Mouse (Mus musculus) small intestine, adult 2 months (tissue): ENCODE measurements around the gene Id3.

Experiments used
- CTCF ChIP-seq: fragments of 200-500 bp; IDR thresholded peaks from 2 replicates; pipeline ENCODE4 v1.5.1; 2012; ENCODE audit warnings: low read depth, mild to moderate bottlenecking, control low read depth, inconsistent platforms, low read length, moderate library complexity, mixed read lengths; ENCODE audit not compliant: insufficient replicate concordance, insufficient read length; ENCODE audit errors: extremely low read depth
- POLR2A ChIP-seq: fragments of 200-500 bp; IDR thresholded peaks from 2 replicates; pipeline ENCODE4 v1.6.1; 2012; ENCODE audit warnings: low read depth, mild to moderate bottlenecking, control low read depth, inconsistent platforms, low read length, moderate library complexity

DNA sequence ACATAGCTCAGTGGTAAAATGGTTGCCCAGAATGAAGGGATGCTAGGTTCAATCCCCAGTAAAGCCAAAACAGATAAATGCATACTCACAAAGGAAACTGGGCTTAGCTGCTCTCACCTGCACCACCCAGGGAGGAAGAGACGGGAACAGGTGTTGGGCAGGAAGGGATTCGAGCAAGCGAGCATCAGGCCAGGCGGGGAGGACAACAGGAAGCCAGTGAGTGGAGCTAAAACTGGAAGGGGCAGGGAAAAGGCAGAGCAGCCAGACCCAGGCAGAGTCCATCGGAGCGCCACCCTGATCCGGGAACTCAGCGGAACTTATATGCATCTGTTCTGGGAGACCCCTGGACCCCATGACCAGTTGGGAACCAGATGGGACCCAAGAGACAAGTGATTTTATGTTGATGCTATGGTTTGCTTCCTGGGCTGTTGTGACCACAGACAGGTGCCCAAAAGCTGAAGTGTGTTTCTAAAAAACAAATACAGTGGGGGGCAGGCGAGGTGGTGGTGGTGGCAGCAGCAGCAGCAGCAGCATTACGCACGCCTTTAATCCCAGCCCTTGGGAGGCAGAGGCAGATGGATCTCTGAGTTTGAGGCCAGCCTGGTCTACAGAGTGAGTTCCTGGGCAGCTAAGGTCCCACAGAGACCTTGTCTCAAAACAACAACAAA lies 46.7 kb upstream of the Id3 start:
- TF ChIP-seq POLR2A (no peak), CTCF (no peak)
